Mouse (Mus musculus) left cerebral cortex, postnatal 14 days (tissue): Measurements from ENCODE around the gene Tspan31. TPM values are rescaled to one million over a fixed set of nuclear protein-coding genes. Genes with fewer than 3 reads are reported as not detected.

Experiments
- DNase-seq, 2 experiments: peaks; one replicate each; pipeline ENCODE4 v3.0.0; 2021 to 2022; ENCODE audit warnings: low spot score in 2 of 2, mixed read lengths in 1 of 2
- intact Hi-C: fragments of 180-260 bp; cut with DNase I; formaldehyde crosslinking; loops from one replicate; pipeline ENCODE4 v1.15.1; 2025
- total RNA-seq, 2 experiments: library from RNA; stranded (reverse); gene quantifications; 2 replicates each; pipeline ENCODE4 v1.2.3; 2021

The Tspan31 gene
- total RNA-seq, 2 experiments from 2014 or later: 67.1 to 74.5 TPM

DNA sequence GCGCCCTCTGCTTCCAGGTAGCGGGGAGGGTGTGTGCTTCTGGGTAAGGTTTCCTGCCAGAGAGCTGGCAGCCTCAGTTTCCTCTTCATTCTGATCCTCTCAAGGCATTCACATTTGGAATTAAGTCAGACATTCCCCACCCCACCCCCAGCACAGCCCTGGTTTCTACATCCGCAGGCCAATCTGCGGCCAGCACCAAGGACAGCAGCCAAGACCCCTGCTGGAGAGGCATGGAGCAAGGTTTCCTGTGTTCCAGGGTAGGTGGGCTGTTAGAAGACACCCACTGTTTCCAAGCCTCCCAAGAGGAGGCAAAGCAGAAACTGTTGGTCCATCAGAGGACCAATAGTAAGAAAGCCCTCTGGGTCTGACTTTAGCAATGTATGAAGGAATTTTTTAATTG lies 15.4 kb downstream of the Tspan31 start:
- no peak for DNase-seq

DNA sequence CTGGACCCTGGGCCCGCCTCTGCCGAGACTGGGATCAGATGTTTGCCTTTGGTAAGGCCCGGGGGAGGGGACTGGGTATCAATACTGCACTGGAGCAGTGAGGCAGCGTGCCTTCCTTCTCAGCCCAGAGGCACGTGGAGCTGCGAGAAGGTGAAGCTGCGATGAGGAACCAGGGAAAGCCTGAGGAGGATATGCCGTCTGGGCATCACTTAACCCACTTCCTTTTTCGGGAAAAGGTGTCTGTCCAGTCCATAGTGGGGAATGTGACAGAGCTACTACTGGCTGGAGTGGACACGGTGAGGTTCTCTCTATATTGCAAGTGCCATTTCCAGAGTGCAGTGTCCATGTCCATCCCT lies 20.0 kb downstream of the Tspan31 start:
- intact Hi-C loops: no loop called here
- DNase-seq: no peak

More for the DNA sequence above, 15.4 kb downstream of the Tspan31 start:
- intact Hi-C loops: no loop called here

DNA sequence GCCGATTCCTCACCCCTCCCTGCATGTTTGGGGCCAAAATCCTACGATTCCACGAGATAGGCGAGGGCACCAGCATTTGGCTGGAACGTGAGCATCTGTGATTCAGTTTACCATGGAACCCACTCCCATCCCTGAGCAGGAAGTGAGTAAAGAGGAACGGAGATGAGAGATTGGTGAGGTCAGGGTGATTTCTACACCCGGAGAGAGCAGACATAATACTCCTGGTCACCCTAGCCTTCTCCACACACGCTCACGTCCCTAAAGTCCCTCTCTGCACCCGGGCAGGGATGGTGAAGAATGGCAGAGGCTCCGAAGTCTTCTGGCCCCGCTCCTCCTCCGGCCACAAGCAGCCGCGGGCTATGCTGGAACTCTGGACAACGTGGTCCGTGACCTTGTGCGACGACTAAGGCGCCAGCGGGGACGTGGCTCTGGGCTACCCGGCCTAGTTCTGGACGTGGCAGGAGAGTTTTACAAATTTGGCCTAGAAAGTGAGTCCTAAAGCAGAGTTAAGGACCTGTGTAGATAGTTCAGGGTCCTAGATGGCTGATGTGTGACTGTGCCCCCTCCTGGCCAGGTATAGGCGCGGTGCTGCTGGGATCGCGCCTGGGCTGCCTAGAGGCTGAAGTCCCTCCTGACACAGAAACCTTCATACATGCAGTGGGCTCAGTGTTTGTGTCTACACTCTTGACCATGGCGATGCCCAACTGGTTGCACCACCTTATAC lies 20.5 kb downstream of the Tspan31 start:
- intact Hi-C loops: no loop called here
- no peak for DNase-seq

DNA sequence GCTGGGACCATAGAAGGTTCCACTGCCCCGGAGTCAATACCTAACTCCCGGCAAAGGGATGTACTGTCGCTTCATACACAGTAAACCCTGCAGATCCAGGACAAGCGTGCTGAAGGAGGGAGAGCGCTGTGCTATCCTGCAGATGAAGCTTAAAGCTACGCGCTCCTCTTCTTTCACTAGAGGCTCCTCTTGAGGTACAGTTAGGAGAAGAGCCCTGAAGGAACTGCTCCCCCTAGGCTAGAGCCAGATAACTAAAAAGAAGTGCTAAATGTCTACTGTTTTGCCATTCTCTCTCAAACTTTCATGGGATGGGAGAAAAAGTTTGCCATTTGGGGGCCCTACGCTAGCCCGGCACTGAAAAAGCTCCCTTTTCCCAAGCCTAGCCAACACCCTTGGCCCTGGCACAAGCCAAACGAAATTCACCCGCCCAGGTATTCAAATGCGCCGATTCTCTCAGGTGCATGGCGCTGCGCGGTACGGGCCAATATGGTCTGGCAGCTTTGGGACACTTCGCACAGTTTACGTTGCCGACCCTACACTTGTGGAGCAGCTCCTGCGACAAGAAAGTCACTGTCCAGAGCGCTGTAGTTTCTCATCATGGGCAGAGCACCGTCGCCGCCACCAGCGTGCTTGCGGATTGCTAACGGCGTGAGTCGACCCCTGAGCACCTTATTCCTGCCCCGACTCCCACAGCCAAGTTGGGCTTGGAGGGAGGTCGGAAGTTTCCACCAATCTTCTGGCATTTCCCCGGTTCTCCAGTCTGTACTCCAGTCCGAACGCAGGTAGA lies 21.3 kb downstream of the Tspan31 start:
- DNase-seq: no peak
- intact Hi-C loops: no loop called here

DNA sequence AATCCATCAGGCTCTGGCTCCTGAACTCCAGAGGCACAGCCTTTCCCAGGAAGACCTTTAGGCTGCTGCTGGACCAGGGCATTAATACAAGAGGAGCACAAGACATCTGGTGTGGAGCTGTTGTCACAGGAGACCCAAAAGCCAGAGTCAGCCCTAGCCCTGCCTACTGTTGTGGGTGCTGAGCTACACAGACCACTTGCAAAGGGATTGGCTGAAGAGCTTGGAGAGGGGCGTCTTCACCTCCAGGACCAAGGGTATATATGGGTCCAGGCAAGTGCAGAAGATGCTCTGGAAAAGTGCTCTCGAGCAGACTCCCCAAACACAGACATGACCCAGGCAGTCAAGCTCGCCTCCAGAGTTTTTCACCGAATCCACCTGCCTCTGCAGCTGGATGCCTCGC lies 22.1 kb downstream of the Tspan31 start, which contains the start of gene Cyp27b1:
Gene Cyp27b1, plus strand, starts transcription at position 297 of the 400 bp plus-strand sequence.
- intact Hi-C loops: no loop called here
- DNase-seq: no peak

DNA sequence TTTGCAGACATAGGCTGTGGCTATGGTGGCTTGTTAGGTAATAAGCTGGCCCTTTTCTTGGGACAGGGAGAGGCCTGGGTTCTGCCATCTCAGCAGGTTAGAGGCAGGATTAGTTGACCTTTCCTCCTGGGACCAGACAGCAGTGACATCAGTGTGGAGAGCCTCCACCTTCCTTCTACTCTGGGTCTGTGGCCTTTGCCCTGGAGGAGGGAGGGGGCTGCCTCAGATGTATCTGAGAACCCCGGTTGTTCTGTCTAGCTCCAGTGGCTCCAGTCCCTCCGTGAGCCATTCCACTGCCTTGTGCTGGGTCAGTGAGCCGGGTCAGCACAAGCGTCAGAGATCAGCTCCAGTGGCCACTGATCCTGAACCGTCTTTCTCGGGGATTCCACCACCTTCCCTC lies 26.9 kb downstream of the Tspan31 start:
- DNase-seq: no peak
- intact Hi-C loops: no loop called here

DNA sequence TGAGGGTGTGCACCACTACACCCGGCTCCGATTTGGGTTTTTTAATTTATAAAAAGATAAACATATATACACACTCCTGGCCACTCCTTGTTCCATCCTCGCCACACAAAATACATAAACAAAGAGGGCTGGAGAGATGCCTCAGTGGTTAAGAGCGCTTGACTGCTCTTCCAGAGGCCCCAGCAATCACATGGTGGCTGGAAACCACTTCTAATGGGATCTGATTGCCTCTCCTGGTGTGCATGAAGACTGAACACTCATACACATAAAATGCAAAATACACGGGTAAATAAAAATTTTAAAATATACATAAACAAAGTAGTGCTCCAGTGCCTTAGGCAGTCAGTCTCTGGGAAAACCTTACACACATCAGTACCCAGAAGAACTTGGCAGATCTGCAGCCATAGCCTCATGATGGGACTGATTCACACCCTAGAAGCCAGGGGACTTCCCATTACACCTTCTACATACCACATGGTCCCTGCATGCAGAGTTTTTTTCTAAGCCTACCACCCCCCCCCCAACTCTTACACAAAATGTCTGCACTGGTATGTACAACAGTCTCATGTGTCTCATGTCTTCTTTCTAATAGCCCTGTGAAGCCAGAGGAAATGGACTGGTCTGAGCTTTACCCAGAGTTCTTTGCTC lies 27.5 kb downstream of the Tspan31 start:
- intact Hi-C loops: no loop called here
- no peak for DNase-seq

DNA sequence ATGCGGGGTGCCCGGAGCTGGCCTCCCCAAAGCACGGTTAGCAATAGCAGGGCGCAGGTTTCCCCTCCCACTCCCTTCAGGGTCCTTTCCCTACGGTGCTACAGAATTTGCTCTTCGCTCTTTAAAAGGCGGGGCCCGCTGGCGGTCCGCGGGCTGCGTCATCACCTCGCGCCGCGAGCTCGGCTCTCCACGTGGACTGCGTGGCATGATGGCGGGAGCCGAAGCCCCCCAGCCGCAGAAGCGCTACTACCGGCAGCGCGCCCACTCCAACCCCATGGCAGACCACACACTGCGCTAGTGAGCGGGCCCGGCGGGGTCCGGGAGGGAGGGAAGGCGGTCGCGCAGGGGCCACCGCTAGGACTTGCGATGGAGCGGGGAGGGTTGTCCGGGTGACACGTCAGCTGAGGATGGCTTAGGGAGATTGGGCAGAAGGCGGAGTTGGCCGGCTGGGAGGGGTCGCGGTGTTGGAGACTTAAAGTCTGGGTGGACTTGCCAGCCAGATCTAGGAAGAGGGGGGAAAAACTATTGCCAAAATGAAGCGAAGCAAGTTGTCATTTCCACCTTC lies 28.2 kb downstream of the Tspan31 start:
- peak; percentile 89 to 93 for DNase-seq
- intact Hi-C loops: no loop called here

DNA sequence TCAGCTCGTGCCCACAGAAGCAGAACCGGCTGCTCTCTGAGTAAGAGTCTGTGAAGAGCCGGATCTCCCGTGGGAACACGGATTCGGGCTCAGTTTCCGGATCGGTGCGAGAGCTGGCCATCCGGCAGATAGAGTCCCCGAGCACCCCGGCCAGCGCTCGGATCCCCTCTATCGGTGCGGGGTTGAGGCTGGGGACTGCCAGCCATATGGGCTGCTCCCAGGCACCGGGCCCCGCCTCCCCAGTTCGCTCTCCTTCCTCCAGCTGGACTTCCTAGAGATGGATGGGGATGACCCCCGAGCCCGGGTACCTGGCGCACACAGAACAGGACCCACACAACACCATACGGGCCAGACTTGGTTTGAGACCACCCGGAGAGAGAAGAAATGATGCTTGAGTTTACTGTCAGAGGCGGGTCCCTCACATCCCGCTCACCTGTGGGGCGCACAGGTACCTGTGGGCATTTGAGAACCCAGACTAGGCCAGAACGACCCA lies 28.7 kb downstream of the Tspan31 start, which contains the start of the genes Mettl1 and Eef1akmt3:
Gene Mettl1, plus strand, starts transcription at position 141 of the 493 bp plus-strand sequence.
Gene Eef1akmt3, minus strand, starts transcription at position 240 of the 493 bp plus-strand sequence.
- no peak for DNase-seq
- intact Hi-C loops: no loop called here

DNA sequence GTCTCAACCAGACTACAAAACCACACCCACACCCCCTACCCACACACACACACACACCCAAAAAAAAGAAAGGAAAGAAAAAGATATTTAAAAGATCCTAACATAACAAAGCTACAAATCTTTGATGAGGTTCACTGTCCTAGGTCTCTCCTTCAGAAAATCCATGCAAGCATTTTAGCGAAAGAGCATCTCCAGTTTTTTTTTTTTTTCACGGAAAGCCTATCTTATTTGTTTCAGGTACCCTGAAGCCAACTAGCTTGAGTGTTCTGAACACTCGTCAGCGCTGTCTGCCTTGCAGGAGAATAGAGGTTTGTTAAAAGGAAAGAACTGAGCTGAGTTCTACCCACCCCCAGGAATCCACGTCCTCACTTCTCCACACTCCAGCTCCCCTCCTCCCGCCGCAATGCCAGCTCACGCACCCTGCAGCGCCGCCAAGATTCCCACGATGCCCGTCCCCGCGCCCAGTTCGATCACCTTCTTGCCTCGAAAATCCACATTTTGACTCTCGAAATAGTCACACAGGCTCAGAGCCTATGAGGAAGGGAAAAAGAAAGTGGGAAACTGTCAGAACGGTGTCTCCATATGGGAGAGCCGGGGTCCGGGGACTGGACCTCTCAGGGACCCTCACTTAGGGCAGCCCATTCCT lies 29.4 kb downstream of the Tspan31 start:
- peak; percentile 51 to 56 for DNase-seq

DNA sequence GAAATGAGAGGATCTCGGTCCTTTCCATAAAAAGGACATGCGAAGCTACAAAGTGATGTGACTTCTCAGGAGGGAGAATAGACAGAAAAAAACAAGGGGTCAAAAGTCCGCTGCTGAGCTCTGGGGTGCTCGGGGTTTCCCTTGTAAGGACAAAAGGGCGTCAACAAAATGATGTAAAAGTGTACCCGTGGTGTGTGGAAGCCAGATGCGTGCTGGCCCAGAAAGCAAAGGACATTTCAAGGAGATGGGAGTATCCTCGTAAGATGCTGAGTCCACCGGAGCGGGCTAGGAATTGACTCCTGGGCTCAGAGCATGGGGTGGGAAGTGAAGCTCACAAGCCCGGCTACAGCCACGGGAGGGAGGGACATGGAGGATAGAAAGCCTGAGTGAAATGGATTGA lies 32.4 kb downstream of the Tspan31 start:
- no peak for DNase-seq
- intact Hi-C loops: no loop called here

More for the DNA sequence above, 29.4 kb downstream of the Tspan31 start:
- intact Hi-C loops: no loop called here

DNA sequence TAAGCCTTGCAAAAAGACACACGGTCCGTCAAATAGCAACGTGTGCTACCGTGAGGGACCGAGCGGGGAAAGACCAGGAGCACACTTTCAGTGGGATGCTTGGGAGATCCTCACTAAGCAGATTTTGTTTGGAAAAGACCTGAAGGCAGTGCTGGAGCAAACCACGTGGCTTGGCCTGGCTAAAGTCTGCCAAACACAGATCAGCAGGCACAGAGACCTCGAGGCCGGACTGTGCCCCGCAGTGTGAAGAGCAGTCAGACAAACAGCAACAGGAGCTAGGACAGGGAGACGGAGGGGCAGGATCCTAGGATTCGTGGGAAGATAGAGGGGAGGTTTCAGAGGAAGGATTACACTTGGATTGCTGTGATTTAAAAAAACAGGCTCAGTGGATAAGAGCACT lies 33.8 kb downstream of the Tspan31 start:
- intact Hi-C loops: no loop called here
- DNase-seq: no peak

DNA sequence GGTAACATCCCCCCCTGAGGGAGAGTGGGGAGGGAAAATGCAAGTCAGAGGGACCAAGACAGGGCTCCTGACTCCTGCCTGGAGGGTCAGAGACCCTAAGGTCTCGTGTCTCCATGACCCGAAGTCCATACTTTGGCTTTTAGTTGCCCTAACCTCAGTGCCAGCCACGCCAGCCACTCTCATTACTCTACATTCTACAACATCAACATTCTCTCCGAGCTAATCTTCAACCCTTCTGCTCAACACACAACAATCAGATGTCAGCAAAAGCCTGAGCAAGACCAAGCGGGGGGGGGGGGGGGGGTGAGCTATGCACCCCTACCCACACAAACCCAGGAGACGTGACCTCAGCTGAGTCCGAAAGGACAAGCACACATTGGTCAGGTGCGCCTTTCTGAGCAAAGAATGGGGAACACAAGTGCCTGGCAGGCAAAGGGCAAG lies 36.7 kb downstream of the Tspan31 start:
- intact Hi-C loops: loop anchor here (5.0 kb wide), 1 partner anchor 41 kb away; no protein-coding TSS in a partner anchor

DNA sequence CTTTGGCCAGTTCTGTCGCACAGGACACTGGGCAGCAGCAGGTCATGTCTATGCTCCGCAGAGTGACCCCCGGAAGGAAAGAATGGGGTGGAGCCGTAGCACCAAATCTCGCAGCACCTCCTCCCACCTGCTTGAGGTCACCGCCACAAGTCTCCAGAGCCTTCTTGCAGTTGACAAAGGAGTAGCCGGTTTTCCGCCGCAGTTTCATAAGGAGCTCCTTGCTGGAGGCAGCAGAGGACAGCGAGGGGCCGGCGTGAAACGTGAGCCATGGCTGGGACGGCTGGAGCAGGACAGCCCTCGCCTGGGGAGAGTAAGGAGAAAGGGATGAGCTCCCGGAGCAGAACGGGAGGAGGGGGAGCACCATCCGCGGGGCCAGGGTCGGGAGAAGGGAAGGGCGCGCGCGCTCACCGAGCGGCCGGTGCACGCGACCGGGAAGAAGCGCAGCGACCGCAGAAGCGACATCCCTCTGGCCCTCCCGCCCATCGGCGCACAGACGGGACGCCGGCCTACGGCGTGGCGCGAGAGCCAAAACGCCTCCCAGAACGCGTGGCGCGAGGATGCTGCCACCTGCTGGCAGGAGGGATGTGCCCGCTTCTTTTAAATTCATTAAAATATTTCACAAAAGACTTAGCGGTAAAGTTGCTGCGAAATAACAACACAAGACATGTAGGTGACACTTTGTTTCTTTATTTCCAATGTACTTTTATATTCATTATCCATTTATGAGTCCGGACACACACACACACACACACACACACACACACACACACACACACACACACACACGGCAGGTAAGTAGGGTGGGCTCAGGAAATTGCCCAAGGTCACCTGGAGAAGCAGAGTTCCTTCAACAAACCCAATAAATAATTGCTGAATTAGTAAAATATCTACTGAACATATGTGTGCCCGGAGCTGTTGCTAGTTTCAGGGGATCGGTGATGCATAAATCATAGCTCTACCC lies 39.4 kb downstream of the Tspan31 start, which contains the start of gene Tsfm:
Gene Tsfm, minus strand, starts transcription at position 505 of the 961 bp plus-strand sequence.
- intact Hi-C loops: loop anchor here (2.0 to 5.0 kb wide), 2 partner anchors 38 to 112 kb away; no protein-coding TSS in a partner anchor
- peak; percentile 86 to 94 for DNase-seq

More for the DNA sequence above, 36.7 kb downstream of the Tspan31 start:
- no peak for DNase-seq

DNA sequence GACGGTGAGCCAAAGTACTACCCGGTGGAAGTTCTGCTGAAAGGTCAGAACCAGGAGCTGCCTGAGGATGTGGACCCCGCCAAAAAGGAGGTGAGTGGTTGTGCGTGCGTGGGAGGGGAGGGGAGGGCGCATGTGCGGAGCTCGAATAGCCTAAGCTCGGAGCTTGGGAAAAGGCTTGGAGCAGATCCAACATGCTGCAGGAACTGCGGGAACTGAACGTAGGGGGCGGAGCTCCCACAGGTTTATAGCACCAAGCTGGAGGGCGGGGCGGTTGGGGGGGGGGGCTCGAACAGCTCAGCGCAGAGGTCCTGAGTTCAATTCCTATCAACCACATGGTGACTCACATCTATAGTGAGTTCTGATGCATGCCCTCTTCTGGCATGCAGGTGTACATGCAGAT lies 51.6 kb downstream of the Tspan31 start:
- DNase-seq: no peak
- intact Hi-C loops: no loop called here
